Mouse (Mus musculus) CH12.LX (cell line): ENCODE results near the gene Trp63. TPM values are rescaled to one million over a fixed set of nuclear protein-coding genes. Genes with fewer than 3 reads are reported as not detected.

ENCODE experiments used
- DNase-seq: peaks from one replicate; pipeline ENCODE4 v3.0.0-alpha.2; 2013; ENCODE audit errors: extremely low read depth
- H3K27ac ChIP-seq: 2 replicates; pipeline ENCODE4 v1.5.1; 2012; ENCODE audit warnings: low read depth, mild to moderate bottlenecking, control low read depth, moderate library complexity; ENCODE audit not compliant: insufficient read depth
- H3K27me3 ChIP-seq: replicated peaks from 2 replicates; pipeline ENCODE3; 2012; ENCODE audit warnings: inconsistent platforms
- H3K36me3 ChIP-seq, 2 experiments: replicated peaks in 1 of 2; 2 replicates each; pipeline versions ENCODE3 to v1.6.1; 2012; ENCODE audit warnings: inconsistent platforms in 1 of 2, low read length in 1 of 2, mild to moderate bottlenecking in 1 of 2, mixed read lengths in 1 of 2, moderate library complexity in 1 of 2; ENCODE audit not compliant: control insufficient read depth in 1 of 2, insufficient read depth in 1 of 2
- H3K4me1 ChIP-seq, 2 experiments: 2 replicates each; pipeline ENCODE4 v1.6.1; 2012; ENCODE audit warnings: inconsistent platforms in 1 of 2, moderate library complexity in 1 of 2; ENCODE audit not compliant: insufficient read depth in 2 of 2, control insufficient read depth in 1 of 2
- H3K4me2 ChIP-seq: 2 replicates; pipeline ENCODE4 v1.6.1; 2012; ENCODE audit warnings: low read depth, mild to moderate bottlenecking, control low read depth; ENCODE audit not compliant: poor library complexity, insufficient read depth, severe bottlenecking
- H3K4me3 ChIP-seq, 3 experiments: fragments of 150-350 bp in 1 of 3; sonication (generic) in 1 of 3; replicated peaks in 1 of 3; 2 replicates each; pipeline versions ENCODE3 to v1.5.1; 2011 to 2012; ENCODE audit warnings: low read depth in 2 of 3, low read length in 2 of 3, mild to moderate bottlenecking in 2 of 3, moderate library complexity in 2 of 3, control low read depth in 1 of 3, improper control_type of control experiment in 1 of 3, inconsistent platforms in 1 of 3, mixed read lengths in 1 of 3; ENCODE audit not compliant: poor library complexity in 1 of 3
- H3K79me2 ChIP-seq: replicated peaks from 2 replicates; pipeline ENCODE4 v1.6.1; 2012; ENCODE audit warnings: mild to moderate bottlenecking, moderate library complexity; ENCODE audit not compliant: control insufficient read depth, poor library complexity, insufficient read depth, severe bottlenecking; ENCODE audit errors: extremely low read depth
- H3K9ac ChIP-seq: 2 replicates; pipeline ENCODE4 v1.6.1; 2012; ENCODE audit warnings: low read depth, mild to moderate bottlenecking, control low read depth, moderate library complexity; ENCODE audit not compliant: insufficient read depth
- H3K9me3 ChIP-seq: replicated peaks from 2 replicates; pipeline ENCODE3; 2012; ENCODE audit warnings: low read length, inconsistent platforms, mixed read lengths
- BHLHE40 ChIP-seq: IDR thresholded peaks from 2 replicates; pipeline ENCODE4 v1.6.1; 2011; ENCODE audit warnings: mild to moderate bottlenecking, low read depth, low read length, improper control_type of control experiment
- CHD1 ChIP-seq: IDR thresholded peaks from 2 replicates; pipeline ENCODE4 v1.6.1; 2012; ENCODE audit warnings: low read depth, low read length, improper control_type of control experiment, inconsistent platforms
- CHD2 ChIP-seq: IDR thresholded peaks from 2 replicates; pipeline ENCODE4 v1.6.1; 2011; ENCODE audit warnings: low read length, improper control_type of control experiment
- CTCF ChIP-seq, 2 experiments: IDR thresholded peaks in 1 of 2; conservative IDR thresholded peaks in 1 of 2; 2 replicates each; pipeline ENCODE4 v1.5.1; 2011 to 2012; ENCODE audit warnings: low read depth in 2 of 2, low read length in 2 of 2, improper control_type of control experiment in 1 of 2, inconsistent platforms in 1 of 2, mild to moderate bottlenecking in 1 of 2, moderate library complexity in 1 of 2
- E2F4 ChIP-seq: IDR thresholded peaks from 2 replicates; pipeline ENCODE4 v1.6.1; 2011; ENCODE audit warnings: low read depth, low read length, improper control_type of control experiment; ENCODE audit not compliant: insufficient replicate concordance
- ELF1 ChIP-seq: IDR thresholded peaks from 2 replicates; pipeline ENCODE4 v1.6.1; 2014; ENCODE audit warnings: low read depth, mild to moderate bottlenecking, inconsistent platforms, low read length, improper control_type of control experiment
- EP300 ChIP-seq: IDR thresholded peaks from 2 replicates; pipeline ENCODE4 v1.6.1; 2011; ENCODE audit warnings: low read length, improper control_type of control experiment
- ETS1 ChIP-seq: conservative IDR thresholded peaks from 2 replicates; pipeline ENCODE4 v1.6.1; 2012; ENCODE audit warnings: low read depth, mild to moderate bottlenecking, inconsistent platforms, low read length, improper control_type of control experiment, moderate library complexity
- GABPA ChIP-seq: IDR thresholded peaks from 2 replicates; pipeline ENCODE4 v1.6.1; 2012; ENCODE audit warnings: low read depth, low read length, improper control_type of control experiment, inconsistent platforms; ENCODE audit not compliant: insufficient replicate concordance
- HCFC1 ChIP-seq: IDR thresholded peaks from 2 replicates; pipeline ENCODE4 v1.6.1; 2012; ENCODE audit warnings: low read depth, mild to moderate bottlenecking, inconsistent platforms, low read length, improper control_type of control experiment
- IRF4 ChIP-seq: IDR thresholded peaks from 2 replicates; pipeline ENCODE4 v1.6.1; 2014; ENCODE audit warnings: low read depth, mild to moderate bottlenecking, inconsistent platforms, low read length, improper control_type of control experiment
- JUN ChIP-seq: IDR thresholded peaks from 2 replicates; pipeline ENCODE4 v1.6.1; 2011; ENCODE audit warnings: low read depth, mild to moderate bottlenecking, low read length, improper control_type of control experiment, moderate library complexity; ENCODE audit not compliant: insufficient read depth
- JUND ChIP-seq: conservative IDR thresholded peaks from 2 replicates; pipeline ENCODE4 v1.6.1; 2011; ENCODE audit warnings: low read depth, low read length, improper control_type of control experiment
- KAT2A ChIP-seq: IDR thresholded peaks from 2 replicates; pipeline ENCODE4 v1.6.1; 2012; ENCODE audit warnings: low read length, improper control_type of control experiment, inconsistent platforms; ENCODE audit not compliant: insufficient replicate concordance
- MAFK ChIP-seq: IDR thresholded peaks from 2 replicates; pipeline ENCODE4 v1.6.1; 2011; ENCODE audit warnings: low read length, improper control_type of control experiment; ENCODE audit not compliant: insufficient replicate concordance
- MAX ChIP-seq: IDR thresholded peaks from 2 replicates; pipeline ENCODE4 v1.6.1; 2011; ENCODE audit warnings: low read length, improper control_type of control experiment
- MAZ ChIP-seq: IDR thresholded peaks from 2 replicates; pipeline ENCODE4 v1.6.1; 2012; ENCODE audit warnings: low read depth, mild to moderate bottlenecking, inconsistent platforms, low read length, improper control_type of control experiment, moderate library complexity
- MEF2A ChIP-seq: IDR thresholded peaks from 2 replicates; pipeline ENCODE4 v1.6.1; 2014; ENCODE audit warnings: low read depth, mild to moderate bottlenecking, inconsistent platforms, low read length, improper control_type of control experiment, borderline replicate concordance
- MXI1 ChIP-seq: IDR thresholded peaks from 2 replicates; pipeline ENCODE4 v1.6.1; 2011; ENCODE audit warnings: mild to moderate bottlenecking, low read depth, low read length, improper control_type of control experiment
- MYC ChIP-seq: IDR thresholded peaks from 2 replicates; pipeline ENCODE4 v1.6.1; 2011; ENCODE audit warnings: low read depth, mild to moderate bottlenecking, improper control_type of control experiment, low read length
- NELFE ChIP-seq: IDR thresholded peaks from 2 replicates; pipeline ENCODE4 v1.6.1; 2011; ENCODE audit warnings: low read depth, low read length, improper control_type of control experiment
- NRF1 ChIP-seq: IDR thresholded peaks from 2 replicates; pipeline ENCODE4 v1.6.1; 2014; ENCODE audit warnings: low read depth, mild to moderate bottlenecking, inconsistent platforms, low read length, improper control_type of control experiment, moderate library complexity
- PAX5 ChIP-seq: IDR thresholded peaks from 2 replicates; pipeline ENCODE4 v1.6.1; 2012; ENCODE audit warnings: low read length, inconsistent platforms, mixed read lengths
- POLR2A ChIP-seq: IDR thresholded peaks from 2 replicates; pipeline ENCODE4 v1.6.1; 2011; ENCODE audit warnings: low read depth, mild to moderate bottlenecking, improper control_type of control experiment, low read length
- POLR2AphosphoS2 ChIP-seq: IDR thresholded peaks from 2 replicates; pipeline ENCODE4 v1.6.1; 2011; ENCODE audit warnings: low read depth, low read length, improper control_type of control experiment
- RAD21 ChIP-seq: IDR thresholded peaks from 2 replicates; pipeline ENCODE4 v1.6.1; 2011; ENCODE audit warnings: low read depth, mild to moderate bottlenecking, low read length, improper control_type of control experiment, moderate library complexity
- RCOR1 ChIP-seq: conservative IDR thresholded peaks from 2 replicates; pipeline ENCODE4 v1.6.1; 2012; ENCODE audit warnings: low read depth, mild to moderate bottlenecking, inconsistent platforms, low read length, improper control_type of control experiment
- SIN3A ChIP-seq: IDR thresholded peaks from 2 replicates; pipeline ENCODE4 v1.6.1; 2012; ENCODE audit warnings: low read length, improper control_type of control experiment, inconsistent platforms
- SMC3 ChIP-seq: IDR thresholded peaks from 2 replicates; pipeline ENCODE4 v1.6.1; 2011; ENCODE audit warnings: low read depth, low read length, improper control_type of control experiment
- TBP ChIP-seq: conservative IDR thresholded peaks from 2 replicates; pipeline ENCODE4 v1.6.1; 2011; ENCODE audit warnings: low read depth, low read length, improper control_type of control experiment
- TCF12 ChIP-seq: IDR thresholded peaks from 2 replicates; pipeline ENCODE4 v1.6.1; 2014; ENCODE audit warnings: low read depth, mild to moderate bottlenecking, inconsistent platforms, low read length, improper control_type of control experiment
- UBTF ChIP-seq: IDR thresholded peaks from 2 replicates; pipeline ENCODE4 v1.6.1; 2012; ENCODE audit warnings: low read depth, mild to moderate bottlenecking, inconsistent platforms, low read length, improper control_type of control experiment, moderate library complexity
- USF1 ChIP-seq: IDR thresholded peaks from 2 replicates; pipeline ENCODE4 v1.6.1; 2014; ENCODE audit warnings: low read depth, mild to moderate bottlenecking, inconsistent platforms, low read length, improper control_type of control experiment
- USF2 ChIP-seq: conservative IDR thresholded peaks from 2 replicates; pipeline ENCODE4 v1.6.1; 2011; ENCODE audit warnings: low read depth, low read length, improper control_type of control experiment
- ZC3H11A ChIP-seq: IDR thresholded peaks from 2 replicates; pipeline ENCODE4 v1.6.1; 2012; ENCODE audit warnings: low read depth, mild to moderate bottlenecking, inconsistent platforms, low read length, improper control_type of control experiment
- ZKSCAN1 ChIP-seq: IDR thresholded peaks from 2 replicates; pipeline ENCODE4 v1.6.1; 2012; ENCODE audit warnings: low read depth, inconsistent platforms, low read length, improper control_type of control experiment, borderline replicate concordance
- ZMIZ1 ChIP-seq: IDR thresholded peaks from 2 replicates; pipeline ENCODE4 v1.6.1; 2012; ENCODE audit warnings: low read depth, mild to moderate bottlenecking, inconsistent platforms, low read length, improper control_type of control experiment
- ZNF384 ChIP-seq: IDR thresholded peaks from 2 replicates; pipeline ENCODE4 v1.6.1; 2012; ENCODE audit warnings: low read depth, low read length, improper control_type of control experiment, inconsistent platforms
- dilution Hi-C: fragments of 300-500 bp; cut with MboI; formaldehyde crosslinking; loops from 2 replicates; pipeline ENCODE4 v1.14.3; 2020; ENCODE audit warnings: low sequenced_read_pairs; ENCODE audit not compliant: extremely low pct_unique_long_range_greater_than_20kb, extremely low pct_ligation_motif_present
- in situ Hi-C: fragments of 300-500 bp; cut with MboI; formaldehyde crosslinking; loops from 3 replicates; pipeline ENCODE4 v1.14.3; 2019; ENCODE audit warnings: low sequenced_read_pairs, low pct_ligation_motif_present, low pct_unique_long_range_greater_than_20kb, mixed read lengths
- polyA plus RNA-seq: library from polyadenylated mRNA; unstranded; fragments of >175 nt; gene quantifications from 2 replicates; pipeline ENCODE4 v1.2.1, GENCODE M21; 2012; ENCODE audit warnings: low read depth; ENCODE audit not compliant: insufficient read length
- total RNA-seq, 2 experiments: library from RNA; depleted of rRNA; stranded (reverse); fragments of 300-350 nt in 1 of 2; fragments of >200 nt in 1 of 2; gene quantifications; 2 replicates each; pipeline ENCODE4 v1.2.3; 2012 to 2014

Gene Trp63
- total RNA-seq (2012; rRNA removed) (7.8 and 10.5 TPM in 2 replicates), total RNA-seq (2014; rRNA removed) (18.1 and 20.6 TPM in 2 replicates), polyA plus RNA-seq (24.4 and 28.0 TPM in 2 replicates)

GRCm38 (mm10) chr16:25683531-25684248 lies at the start of gene Trp63:
TSS of gene Trp63 (plus strand) at chr16:25683763.
- Histone ChIP-seq H3K4me3 (peak within 1 kb of the TSS; percentile 62 to 79 (median 68)), H3K9ac (peak within 1 kb of the TSS; percentile 92), H3K36me3 (peaks cover 2 to 15% of the 10 kb centered on the region in 2 experiments), H3K4me2 (peak within 1 kb of the TSS; percentile 94), H3K27me3 (no peaks in the 10 kb centered on the region), H3K4me1 (peaks cover 10 to 37% of the 10 kb centered on the region in 2 experiments; a peak in 2 of 4 replicates), H3K79me2 (peaks cover 17% of the 10 kb centered on the region), H3K9me3 (no peaks in the 10 kb centered on the region), H3K27ac (peak within 1 kb of the TSS; percentile 90)
- dilution Hi-C loops (no loop called here), in situ Hi-C loops (loop anchor here (25.0 kb wide), 1 partner anchor 196 kb away; no protein-coding TSS in a partner anchor)
- TF ChIP-seq NELFE (peak; percentile 73), RCOR1 (peak; percentile 72; the same call in 1 of the 2 replicates), EP300 (peak; percentile 54), POLR2AphosphoS2 (0 out of 2 replicates have a peak, but pooled peaks have one; percentile 31), JUND (peak; percentile 77; the same call in 1 of the 2 replicates), RAD21 (no peak; the same call in none of the 2 replicates), IRF4 (peak; percentile 72; the same call in 1 of the 2 replicates), JUN (no peak), ZNF384 (peak; percentile 98), MAX (peak; percentile 52; the same call in 1 of the 2 replicates), SIN3A (no peak; the same call in none of the 2 replicates), MEF2A (peak; percentile 93), ZC3H11A (no peak), CTCF (conservative IDR thresholded peaks at IDR 0.05 in 1 of 2, IDR thresholded peaks at IDR 0.05 in 1 of 2; ENCODE audit: low read depth in 2 of 2, low read length in 2 of 2) (no peak), BHLHE40 (no peak), CHD1 (no peak), UBTF (no peak), E2F4 (no peak), KAT2A (no peak), CHD2 (peak; percentile 87), HCFC1 (peak; percentile 45), NRF1 (no peak), TBP (peak; percentile 94), ZKSCAN1 (no peak), USF1 (no peak), SMC3 (0 out of 2 replicates have a peak, but pooled peaks have one; percentile 1), MYC (no peak; the same call in 1 of the 2 replicates), TCF12 (peak; percentile 76), MAFK (peak; percentile 43; the same call in 1 of the 2 replicates), POLR2A (peak; percentile 64), ETS1 (peak; percentile 69), ZMIZ1 (no peak; the same call in 1 of the 2 replicates), MAZ (0 out of 2 replicates have a peak, but pooled peaks have one; percentile 64), MXI1 (no peak), GABPA (no peak), USF2 (no peak), ELF1 (peak; percentile 55), PAX5 (no peak)
- DNase-seq: peak; percentile 98
